Mouse (Mus musculus) heart, embryonic 14.5 days (tissue): ENCODE data around the gene Ccdc9b. TPM values are rescaled to one million over a fixed set of nuclear protein-coding genes. Genes with fewer than 3 reads are reported as not detected.
A peak's percentile ranks its signal among the peaks of the same experiment; 100 is the strongest.

Source experiments
- ATAC-seq: fragments of 200-750 bp; cut with Nextera tagmentation; 2 replicates; pipeline ENCODE4 v1.8.0; 2017; ENCODE audit warnings: low read depth, moderate TSS enrichment; ENCODE audit not compliant: insufficient number of reproducible peaks, insufficient read depth, low FRiP score
- H3K27ac ChIP-seq, 2 experiments: fragments of 200-500 bp in 1 of 2; fragments of 300-500 bp in 1 of 2; sonication (generic) in 1 of 2; replicated peaks in 1 of 2; 2 replicates each; pipeline ENCODE4 v1.5.1; 2012 to 2014; ENCODE audit warnings: low read depth in 2 of 2, low read length in 2 of 2, control low read depth in 1 of 2, mild to moderate bottlenecking in 1 of 2, mixed read lengths in 1 of 2; ENCODE audit not compliant: control insufficient read depth in 1 of 2, insufficient read depth in 1 of 2
- H3K27me3 ChIP-seq: fragments of 300-500 bp; sonication (generic); 2 replicates; pipeline ENCODE4 v1.6.1; 2014; ENCODE audit warnings: mild to moderate bottlenecking, low read length, control low read depth; ENCODE audit not compliant: control insufficient read depth, insufficient read depth
- H3K36me3 ChIP-seq: fragments of 300-500 bp; sonication (generic); 2 replicates; pipeline ENCODE4 v1.6.1; 2014; ENCODE audit warnings: mild to moderate bottlenecking, control low read depth, low read length, mixed read lengths; ENCODE audit not compliant: control insufficient read depth, insufficient read depth
- H3K4me1 ChIP-seq, 2 experiments: fragments of 200-500 bp in 1 of 2; fragments of 300-500 bp in 1 of 2; sonication (generic) in 1 of 2; 2 replicates each; pipeline ENCODE4 v1.6.1; 2012 to 2014; ENCODE audit warnings: low read length in 2 of 2, control low read depth in 1 of 2, mixed read lengths in 1 of 2; ENCODE audit not compliant: control insufficient read depth in 2 of 2, insufficient read depth in 2 of 2
- H3K4me2 ChIP-seq: fragments of 300-500 bp; sonication (generic); 2 replicates; pipeline ENCODE4 v1.6.1; 2014; ENCODE audit warnings: mild to moderate bottlenecking, low read length
- H3K4me3 ChIP-seq, 2 experiments: fragments of 200-500 bp in 1 of 2; fragments of 300-500 bp in 1 of 2; sonication (generic) in 1 of 2; 2 replicates each; pipeline ENCODE4 v1.5.1; 2012 to 2014; ENCODE audit warnings: low read length in 2 of 2, mild to moderate bottlenecking in 2 of 2, control low read depth in 1 of 2, low read depth in 1 of 2, moderate library complexity in 1 of 2; ENCODE audit not compliant: control insufficient read depth in 1 of 2, insufficient read depth in 1 of 2
- H3K9ac ChIP-seq: fragments of 300-500 bp; sonication (generic); 2 replicates; pipeline ENCODE4 v1.6.1; 2014; ENCODE audit warnings: mild to moderate bottlenecking, low read length
- H3K9me3 ChIP-seq: fragments of 300-500 bp; sonication (generic); 2 replicates; pipeline ENCODE4 v1.6.1; 2016; ENCODE audit warnings: low read length, control low read depth; ENCODE audit not compliant: control insufficient read depth
- WGBS: fragments of 180-500 bp; shearing (Covaris S2); extraction: QIAGEN DNeasy Blood & Tissue Kit; methylation state at CpG from one replicate; pipeline ENCODE4 v1.1.7; 2014; 5-methylcytosine and 5-hydroxymethylcytosine counted together
- polyA plus RNA-seq: library from polyadenylated mRNA; unstranded; fragments of >200 nt; fragmentation: Nextera tagmentation; extraction: Ambion mirVana; gene quantifications from 2 replicates; pipeline ENCODE4 v1.2.1, GENCODE M21; 2014

Ccdc9b gene
- 1.7 and 2.2 TPM in 2 replicates for polyA plus RNA-seq

DNA sequence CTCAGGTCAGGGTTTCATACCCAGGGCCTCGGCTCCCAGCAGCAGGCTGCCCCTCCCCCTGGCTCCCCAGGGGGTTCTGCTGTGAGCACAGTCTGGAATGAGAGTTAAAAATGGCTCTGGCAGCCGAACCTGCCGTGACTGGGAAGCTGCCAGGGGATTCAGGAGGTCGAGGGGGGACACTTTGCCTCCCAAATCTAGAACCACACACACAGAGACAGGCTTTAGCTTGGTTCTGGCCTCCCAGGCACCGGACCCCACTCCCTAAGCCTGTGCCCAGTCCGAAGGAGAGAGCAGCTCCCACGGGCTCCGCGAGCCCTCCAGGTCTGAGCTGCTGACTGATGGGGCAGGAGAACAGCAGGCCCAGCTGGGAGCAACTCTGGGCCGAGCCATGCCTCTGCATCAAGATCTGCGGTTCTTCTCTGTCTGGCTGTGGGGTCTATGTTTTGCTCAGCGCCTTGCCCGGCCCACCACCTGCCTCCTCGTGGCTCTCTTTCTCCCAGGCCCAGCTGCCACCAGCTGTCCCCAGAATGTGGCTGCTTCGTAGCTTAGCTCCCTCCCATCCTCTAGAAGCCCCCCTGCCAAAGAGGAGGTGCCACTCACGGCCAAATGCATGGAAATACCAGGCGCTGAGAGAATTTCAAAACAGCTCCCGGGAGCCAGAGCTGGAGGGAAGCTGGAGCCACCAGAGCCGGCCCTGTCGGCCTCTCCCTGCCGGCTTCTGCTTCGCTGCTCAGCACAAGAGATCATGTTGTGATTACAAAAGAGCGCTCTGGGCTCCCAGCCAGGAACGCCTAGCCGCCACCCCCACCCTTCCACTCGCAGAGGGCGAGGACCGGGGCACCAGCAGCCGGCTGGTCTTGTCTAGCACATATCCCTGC, at the start of gene Ccdc9b:
TSS of gene Ccdc9b (minus strand) at position 756 of the 878 bp plus-strand sequence.
- WGBS = 2% methylated on average over 29 of the region's 29 CpGs
- peak within 1 kb of the TSS; percentile 35 to 43 for H3K4me3 ChIP-seq
- H3K27me3 ChIP-seq = no peaks in the 10 kb centered on the region; the same call in 1 of the 2 replicates
- peak within 1 kb of the TSS; percentile 78 for H3K9ac ChIP-seq
- peak; percentile 66 for ATAC-seq
- peaks cover 43 to 44% of the 10 kb centered on the region in 2 experiments for H3K4me1 ChIP-seq
- H3K4me2 ChIP-seq = peak within 1 kb of the TSS; percentile 71
- H3K9me3 ChIP-seq = no peaks in the 10 kb centered on the region
- peak within 1 kb of the TSS; percentile 98 for H3K27ac ChIP-seq
- peaks cover 15% of the 10 kb centered on the region for H3K36me3 ChIP-seq

DNA sequence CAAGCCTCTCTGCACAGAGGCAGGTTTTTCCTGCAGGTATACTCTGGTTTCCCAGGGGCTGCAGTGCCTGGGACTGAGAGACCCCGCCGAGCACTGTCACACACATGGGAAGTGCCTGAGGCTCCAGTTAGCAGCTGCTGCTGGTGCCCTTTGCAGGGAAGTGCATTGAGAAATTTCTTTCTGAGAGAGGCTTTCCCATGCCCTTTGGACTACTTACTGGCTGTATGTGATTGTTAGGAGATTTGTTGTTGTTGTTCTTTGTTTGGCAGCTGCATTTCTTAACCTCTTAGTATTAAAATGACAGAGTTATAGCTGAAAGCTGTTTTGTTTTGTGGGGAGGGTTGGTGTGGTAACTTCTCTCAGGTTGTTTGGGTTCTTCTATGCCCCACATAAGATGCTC, 48.4 kb upstream of the Ccdc9b start:
- no peak for ATAC-seq
- H3K27me3 ChIP-seq = no peaks in the 10 kb centered on the region
- WGBS = 25% methylated on average over 2 of the region's 2 CpGs

DNA sequence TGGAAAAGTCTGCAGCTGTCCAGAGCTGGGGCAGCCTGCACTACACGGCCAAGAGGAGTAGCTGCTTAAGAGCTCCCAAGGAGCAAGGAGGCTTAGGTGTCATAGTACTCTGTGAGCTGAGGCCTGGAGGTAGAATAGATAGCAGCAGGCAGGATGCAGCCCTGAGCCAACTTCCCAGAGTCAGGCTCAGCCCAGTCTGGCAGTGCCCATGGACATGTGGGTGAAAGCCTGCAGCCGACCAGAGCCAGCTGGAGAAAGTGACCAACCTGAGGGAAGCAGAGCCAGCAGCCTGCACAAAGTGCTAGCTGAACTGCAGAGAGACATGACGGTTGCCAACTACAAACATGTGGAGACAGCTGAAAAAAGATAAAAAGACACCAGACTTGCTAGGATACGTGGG, 44.4 kb upstream of the Ccdc9b start:
- Histone ChIP-seq H3K4me2 (no peak overlapping the region), H3K4me3 (no peak overlapping the region), H3K9me3 (no peaks in the 10 kb centered on the region), H3K4me1 (peaks cover 0 to 3% of the 10 kb centered on the region in 2 experiments; a peak in 1 of 4 replicates), H3K9ac (no peak overlapping the region), H3K36me3 (no peaks in the 10 kb centered on the region), H3K27me3 (no peaks in the 10 kb centered on the region), H3K27ac (no peak overlapping the region)
- no peak for ATAC-seq
- 43% methylated on average over 4 of the region's 4 CpGs for WGBS

More for the DNA sequence above, 48.4 kb upstream of the Ccdc9b start:
- no peak overlapping the region for H3K4me2 ChIP-seq
- peaks cover 5 to 14% of the 10 kb centered on the region in 2 experiments; a peak in 3 of 4 replicates for H3K4me1 ChIP-seq
- no peaks in the 10 kb centered on the region for H3K9me3 ChIP-seq
- H3K36me3 ChIP-seq = peaks cover 1% of the 10 kb centered on the region; the same call in 1 of the 2 replicates
- no peak overlapping the region for H3K9ac ChIP-seq
- no peak overlapping the region for H3K4me3 ChIP-seq
- no peak overlapping the region for H3K27ac ChIP-seq

DNA sequence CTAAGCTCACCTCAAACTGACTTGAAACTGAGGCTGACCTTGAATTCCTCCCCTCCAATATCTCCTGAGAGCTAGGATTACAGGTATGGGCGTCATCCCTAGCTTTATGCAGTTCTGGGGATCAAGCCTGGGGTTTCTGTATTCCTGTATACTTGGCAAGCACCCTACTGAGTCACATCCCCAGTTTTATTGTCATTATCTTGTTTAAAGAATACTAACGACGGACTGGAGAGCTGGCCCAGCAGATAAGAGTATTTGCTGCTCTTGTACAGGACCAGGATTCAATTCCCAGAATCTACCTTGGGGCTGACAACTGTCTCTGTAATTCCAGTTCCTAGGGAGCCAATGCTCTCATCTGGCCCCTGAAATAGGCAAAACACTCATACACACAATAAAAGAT, 43.3 kb upstream of the Ccdc9b start:
- Histone ChIP-seq H3K4me1 (peaks cover 0 to 3% of the 10 kb centered on the region in 2 experiments; a peak in 1 of 4 replicates), H3K27ac (no peak overlapping the region), H3K9me3 (no peaks in the 10 kb centered on the region), H3K4me3 (no peak overlapping the region), H3K27me3 (no peaks in the 10 kb centered on the region), H3K9ac (no peak overlapping the region), H3K4me2 (no peak overlapping the region), H3K36me3 (no peaks in the 10 kb centered on the region)
- WGBS = 17% methylated on average over 3 of the region's 3 CpGs
- no peak for ATAC-seq

DNA sequence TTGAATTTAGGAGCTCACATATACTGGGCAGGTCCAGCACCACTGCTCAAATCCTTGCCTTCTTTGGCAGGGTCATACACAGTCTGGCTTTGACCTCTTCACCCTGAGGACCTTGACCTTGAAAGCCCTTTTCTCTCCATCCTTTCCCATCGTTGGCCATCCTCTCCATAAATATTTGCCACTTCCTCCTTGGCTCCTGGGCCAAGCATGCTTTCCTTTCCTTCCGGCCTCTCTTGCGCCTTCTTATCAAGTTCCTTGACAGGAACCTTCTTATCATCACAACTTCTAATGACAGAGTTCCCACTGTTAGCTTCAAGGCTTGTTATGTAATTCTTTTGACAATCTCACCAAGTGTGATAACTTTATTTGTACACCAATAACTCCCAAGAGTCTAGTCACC, 42.7 kb upstream of the Ccdc9b start:
- Histone ChIP-seq H3K27ac (no peak overlapping the region), H3K27me3 (no peaks in the 10 kb centered on the region), H3K9me3 (no peaks in the 10 kb centered on the region), H3K4me2 (no peak overlapping the region), H3K4me1 (peaks cover 0 to 3% of the 10 kb centered on the region in 2 experiments; a peak in 1 of 4 replicates), H3K4me3 (no peak overlapping the region), H3K9ac (no peak overlapping the region), H3K36me3 (no peaks in the 10 kb centered on the region)
- no peak for ATAC-seq
- 25% methylated on average over 3 of the region's 3 CpGs for WGBS

DNA sequence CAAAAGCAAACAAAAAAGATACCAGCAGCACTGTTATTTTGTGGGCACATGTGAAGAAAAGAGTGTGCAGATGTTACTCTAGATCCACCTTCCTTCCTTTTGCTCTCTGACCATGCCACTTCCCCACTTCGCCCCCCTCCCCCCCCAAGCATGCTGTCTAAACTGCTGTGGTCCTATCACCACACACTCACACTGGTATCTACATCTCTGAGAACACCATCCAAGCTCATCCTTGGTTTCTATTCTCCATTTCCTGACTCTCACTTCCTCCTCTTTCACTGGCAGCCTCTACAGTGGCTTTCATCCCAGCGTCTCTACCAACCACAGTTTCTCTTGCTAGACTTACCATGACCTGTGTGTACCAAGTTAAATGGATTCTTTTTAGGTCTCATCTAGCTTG, 42.0 kb upstream of the Ccdc9b start:
- Histone ChIP-seq H3K27ac (no peak overlapping the region), H3K36me3 (no peaks in the 10 kb centered on the region), H3K27me3 (no peaks in the 10 kb centered on the region), H3K4me2 (no peak overlapping the region), H3K4me3 (no peak overlapping the region), H3K9me3 (no peaks in the 10 kb centered on the region), H3K9ac (no peak overlapping the region), H3K4me1 (peaks cover 0 to 3% of the 10 kb centered on the region in 2 experiments; a peak in 1 of 4 replicates)
- ATAC-seq = no peak
- 75% methylated on average over 2 of the region's 2 CpGs for WGBS

DNA sequence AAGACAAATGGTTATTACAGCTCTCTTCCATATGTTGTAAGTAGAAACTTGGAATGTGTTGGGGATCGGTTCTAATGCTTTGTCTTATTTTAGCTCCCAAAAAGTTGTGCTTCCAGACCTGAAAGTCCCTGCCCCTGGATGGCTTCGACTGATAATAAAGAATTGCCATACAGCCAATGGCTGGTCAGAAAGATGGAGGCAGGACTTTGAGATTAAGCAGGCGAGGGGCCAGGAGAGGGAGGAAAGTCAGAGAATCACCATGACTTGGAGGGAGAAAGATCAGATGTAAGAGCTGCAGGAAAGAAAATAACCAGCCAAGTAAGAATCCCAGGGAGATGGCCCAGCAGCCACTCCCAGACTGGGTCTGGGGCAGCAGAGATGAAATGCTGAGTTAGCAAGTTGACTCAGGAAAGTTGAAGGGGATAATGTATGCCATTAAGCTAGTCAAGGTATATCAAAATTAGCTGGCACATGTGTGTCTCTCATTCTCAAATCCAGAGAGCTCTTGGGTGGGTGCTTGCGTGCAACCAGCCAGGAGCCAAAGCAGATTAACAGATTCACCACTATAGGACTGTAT, 40.2 kb upstream of the Ccdc9b start:
- H3K9ac ChIP-seq = no peak overlapping the region
- no peak overlapping the region for H3K4me3 ChIP-seq
- H3K27me3 ChIP-seq = no peaks in the 10 kb centered on the region
- H3K27ac ChIP-seq = no peak overlapping the region
- no peak for ATAC-seq
- WGBS = 64% methylated on average over 4 of the region's 4 CpGs
- no peaks in the 10 kb centered on the region for H3K9me3 ChIP-seq
- no peaks in the 10 kb centered on the region for H3K36me3 ChIP-seq
- H3K4me1 ChIP-seq = peaks cover 0 to 3% of the 10 kb centered on the region in 2 experiments; a peak in 1 of 4 replicates
- H3K4me2 ChIP-seq = no peak overlapping the region
